13 mouse cellular contexts compared by ENCODE assay signal in genomic region chr6:133812342-133812741, GRCm38 (mm10). TPM values are rescaled to one million over a fixed set of nuclear protein-coding genes. Genes with fewer than 3 reads are reported as not detected.
A peak's percentile ranks its signal among the peaks of the same experiment; 100 is the strongest.
DNase-seq lines count a peak whose midpoint lies in the region; ATAC-seq and TF ChIP-seq lines count a peak whose summit lies in the region.
"Had no signal": no experiment of that assay in that cellular context is flagged by ENCODE, and none has a peak within 500 bp of the region (broad histone marks: within the 10 kb centered on the region; RNA-seq: fewer than 3 reads in every experiment).

No protein-coding gene starts in this region.

- no peak overlapping the region for H3K27ac ChIP-seq in gastrocnemius, adult 2 months
- no peak overlapping the region for H3K27ac ChIP-seq in liver, postnatal 0 days (ENCODE audit: low read depth)
- no peak overlapping the region for H3K27ac ChIP-seq in liver, embryonic 11.5 days (ENCODE audit: low read depth, low read length)
- H3K27ac ChIP-seq in MEL (ENCODE audit: control insufficient read depth, low read depth, low read length): no peak overlapping the region
- H3K27ac ChIP-seq in embryonic facial prominence, embryonic 10.5 days (replicated peaks): no peak overlapping the region
- no peak overlapping the region for H3K27ac ChIP-seq in heart, embryonic 11.5 days (ENCODE audit: low read depth, low read length)
- H3K27ac ChIP-seq: embryonic facial prominence, embryonic 12.5 days; liver, embryonic 15.5 days had no signal

- TF ChIP-seq CTCF in gastrocnemius, adult 2 months (IDR thresholded peaks at IDR 0.05): peak; percentile 32
- peak; percentile 22; the same call in 1 of the 2 replicates for TF ChIP-seq CTCF in liver, postnatal 0 days (IDR thresholded peaks at IDR 0.05; ENCODE audit: low read depth)
- TF ChIP-seq CTCF in MEL (IDR thresholded peaks at IDR 0.05 in 2 of 3, conservative IDR thresholded peaks at IDR 0.05 in 1 of 3; ENCODE audit: control insufficient read depth in 1 of 3, insufficient read depth in 1 of 3, low read depth in 2 of 3, low read length in 3 of 3, poor library complexity in 1 of 3, severe bottlenecking in 1 of 3): peak; percentile 54 to 68 (median 61)

- DNase-seq in gastrocnemius, adult 2 months: no peak
- no peak for DNase-seq in gastrocnemius, postnatal 36 days
- no peak for DNase-seq in liver, postnatal 0 days
- DNase-seq in liver, embryonic 11.5 days (ENCODE audit: low spot score): no peak
- DNase-seq in MEL (ENCODE audit: low read depth, low spot score): peak; percentile 14
- DNase-seq in embryonic facial prominence, embryonic 10.5 days (ENCODE audit: low spot score): peak; percentile 7
- DNase-seq in neural tube, embryonic 10.5 days (ENCODE audit: extremely low spot score, low spot score): no peak

- no peak for ATAC-seq in liver, postnatal 0 days
- ATAC-seq in liver, embryonic 11.5 days (replicated peaks; ENCODE audit: low FRiP score): no peak
- no peak for ATAC-seq in heart, embryonic 11.5 days (replicated peaks; ENCODE audit: insufficient number of reproducible peaks, low FRiP score, low TSS enrichment)

- no peaks in the 10 kb centered on the region for H3K27me3 ChIP-seq in liver, postnatal 0 days (ENCODE audit: insufficient read depth, low read length)
- H3K27me3 ChIP-seq in liver, embryonic 11.5 days (replicated peaks; ENCODE audit: control insufficient read depth, insufficient read depth, low read length): no peaks in the 10 kb centered on the region
- no peaks in the 10 kb centered on the region for H3K27me3 ChIP-seq in MEL (ENCODE audit: control insufficient read depth in 1 of 2, insufficient read depth in 2 of 2, low read length in 2 of 2)
- no peaks in the 10 kb centered on the region for H3K27me3 ChIP-seq in embryonic facial prominence, embryonic 10.5 days (replicated peaks; ENCODE audit: low read depth, poor library complexity, severe bottlenecking)
- H3K27me3 ChIP-seq in heart, embryonic 11.5 days (ENCODE audit: control insufficient read depth, insufficient read depth, low read length): no peaks in the 10 kb centered on the region
- H3K27me3 ChIP-seq: embryonic facial prominence, embryonic 12.5 days; liver, embryonic 15.5 days had no signal

- no peak for TF ChIP-seq POLR2A in MEL (IDR thresholded peaks at IDR 0.05; ENCODE audit: control insufficient read depth in 1 of 2, insufficient read depth in 1 of 2, low read depth in 1 of 2, low read length in 2 of 2, poor library complexity in 1 of 2)

- peak; percentile 28 for TF ChIP-seq RAD21 in MEL (IDR thresholded peaks at IDR 0.05; ENCODE audit: low read depth, low read length)

- no peaks in the 10 kb centered on the region for H3K9me3 ChIP-seq in liver, postnatal 0 days (ENCODE audit: low read length)
- H3K9me3 ChIP-seq in liver, embryonic 11.5 days (ENCODE audit: control insufficient read depth, low read length): no peaks in the 10 kb centered on the region
- H3K9me3 ChIP-seq in MEL (replicated peaks; ENCODE audit: insufficient read depth, low read length): no peaks in the 10 kb centered on the region
- H3K9me3 ChIP-seq in embryonic facial prominence, embryonic 10.5 days: no peaks in the 10 kb centered on the region
- no peaks in the 10 kb centered on the region for H3K9me3 ChIP-seq in heart, embryonic 11.5 days (replicated peaks; ENCODE audit: control insufficient read depth, low read length)
- H3K9me3 ChIP-seq: embryonic facial prominence, embryonic 12.5 days; liver, embryonic 15.5 days had no signal

- no peak overlapping the region for H3K4me3 ChIP-seq in gastrocnemius, adult 2 months
- no peak overlapping the region for H3K4me3 ChIP-seq in liver, postnatal 0 days (ENCODE audit: low read depth, low read length)
- H3K4me3 ChIP-seq in liver, embryonic 11.5 days (ENCODE audit: low read depth, low read length): no peak overlapping the region
- H3K4me3 ChIP-seq in MEL (ENCODE audit: control insufficient read depth in 1 of 2, insufficient read depth in 1 of 2, low read depth in 2 of 2, low read length in 2 of 2): no peak overlapping the region
- no peak overlapping the region for H3K4me3 ChIP-seq in embryonic facial prominence, embryonic 10.5 days
- H3K4me3 ChIP-seq in heart, embryonic 11.5 days (ENCODE audit: low read depth, low read length): no peak overlapping the region
- H3K4me3 ChIP-seq: embryonic facial prominence, embryonic 12.5 days; liver, embryonic 15.5 days; myocyte had no signal

- no peaks in the 10 kb centered on the region for H3K79me2 ChIP-seq in MEL (ENCODE audit: control insufficient read depth, insufficient read depth, low read length, poor library complexity)

- TF ChIP-seq EP300 in liver, postnatal 0 days (IDR thresholded peaks at IDR 0.05; ENCODE audit: low read depth): no peak
- TF ChIP-seq EP300 in MEL (IDR thresholded peaks at IDR 0.05; ENCODE audit: low read depth in 1 of 2, low read length in 2 of 2): no peak

- H3K4me1 ChIP-seq in liver, postnatal 0 days (ENCODE audit: insufficient read depth): no peaks in the 10 kb centered on the region
- no peaks in the 10 kb centered on the region for H3K4me1 ChIP-seq in liver, embryonic 11.5 days (replicated peaks; ENCODE audit: control insufficient read depth, insufficient read depth, low read length)
- H3K4me1 ChIP-seq in MEL (ENCODE audit: control insufficient read depth in 1 of 2, insufficient read depth in 2 of 2, low read length in 2 of 2): no peaks in the 10 kb centered on the region
- H3K4me1 ChIP-seq in embryonic facial prominence, embryonic 10.5 days: no peaks in the 10 kb centered on the region
- no peaks in the 10 kb centered on the region for H3K4me1 ChIP-seq in heart, embryonic 11.5 days (ENCODE audit: control insufficient read depth, insufficient read depth, low read length)
- H3K4me1 ChIP-seq: embryonic facial prominence, embryonic 12.5 days; liver, embryonic 15.5 days had no signal

- intact Hi-C loops in gastrocnemius, adult 2 months (cut with DNase I): no loop called here
- intact Hi-C loops in gastrocnemius, postnatal 36 days (cut with DNase I): no loop called here

- WGBS in liver, postnatal 0 days (ENCODE audit: insufficient replicate concordance): 58% methylated on average over 1 of the region's 1 CpGs
- 50% methylated on average over 1 of the region's 1 CpGs for WGBS in liver, embryonic 11.5 days
- 53% methylated on average over 1 of the region's 1 CpGs for WGBS in embryonic facial prominence, embryonic 10.5 days
- WGBS in heart, embryonic 11.5 days (ENCODE audit: insufficient replicate concordance): 40% methylated on average over 1 of the region's 1 CpGs

- H3K4me2 ChIP-seq in liver, postnatal 0 days (ENCODE audit: low read depth, low read length): no peak overlapping the region
- no peak overlapping the region for H3K4me2 ChIP-seq in liver, embryonic 11.5 days
- H3K4me2 ChIP-seq in heart, embryonic 11.5 days: no peak overlapping the region
- H3K4me2 ChIP-seq: embryonic facial prominence, embryonic 12.5 days; liver, embryonic 15.5 days had no signal

- no peaks in the 10 kb centered on the region for H3K36me3 ChIP-seq in liver, postnatal 0 days (replicated peaks; ENCODE audit: insufficient read depth, low read length)
- no peaks in the 10 kb centered on the region for H3K36me3 ChIP-seq in liver, embryonic 11.5 days (ENCODE audit: control insufficient read depth, insufficient read depth, low read length)
- no peaks in the 10 kb centered on the region for H3K36me3 ChIP-seq in MEL (ENCODE audit: control insufficient read depth in 1 of 2, insufficient read depth in 2 of 2, low read length in 2 of 2)
- no peaks in the 10 kb centered on the region for H3K36me3 ChIP-seq in embryonic facial prominence, embryonic 10.5 days (replicated peaks)
- H3K36me3 ChIP-seq in heart, embryonic 11.5 days (ENCODE audit: control insufficient read depth, insufficient read depth, low read length): no peaks in the 10 kb centered on the region
- H3K36me3 ChIP-seq: embryonic facial prominence, embryonic 12.5 days; liver, embryonic 15.5 days had no signal

- no peak overlapping the region for H3K9ac ChIP-seq in liver, postnatal 0 days (replicated peaks)
- H3K9ac ChIP-seq in liver, embryonic 11.5 days (ENCODE audit: low read depth, low read length): no peak overlapping the region
- H3K9ac ChIP-seq in MEL (ENCODE audit: control insufficient read depth, low read depth, low read length, poor library complexity, severe bottlenecking): no peak overlapping the region
- no peak overlapping the region for H3K9ac ChIP-seq in heart, embryonic 11.5 days (ENCODE audit: low read depth, low read length)
- H3K9ac ChIP-seq: embryonic facial prominence, embryonic 12.5 days; liver, embryonic 15.5 days had no signal

TF ChIP-seq in MEL, 35 proteins besides CTCF, POLR2A, EP300 and RAD21:
- TF ChIP-seq ZC3H11A (IDR thresholded peaks at IDR 0.05; ENCODE audit: low read depth, low read length): no peak
- peak; percentile 61 for TF ChIP-seq SMC3 (IDR thresholded peaks at IDR 0.05; ENCODE audit: low read depth, low read length)
TF ChIP-seq in MEL: peak in this region for 1.

RNA-seq across cellular contexts. Expression of gene Kap, which starts 41.2 kb away (rescaled TPM):
- not detected for total RNA-seq in gastrocnemius, adult 2 months (2021)
- not detected for total RNA-seq in gastrocnemius, postnatal 36 days (2021)
- polyA plus RNA-seq in liver, postnatal 0 days (2015; fragmentation: Nextera tagmentation; extraction: Ambion mirVana): not detected in 2 replicates
- polyA plus RNA-seq in liver, embryonic 11.5 days (2014; fragmentation: Nextera tagmentation; extraction: Ambion mirVana): not detected in 2 replicates
- total RNA-seq in MEL (2012; rRNA removed): not detected in 2 replicates
- not detected for polyA plus RNA-seq in MEL (2012; ENCODE audit: insufficient read depth in 1 of 2, insufficient read length in 2 of 2, low read depth in 1 of 2, low replicate concordance in 2 of 2, missing spikeins in 1 of 2)
- polyA plus RNA-seq in embryonic facial prominence, embryonic 10.5 days (2016; fragmentation: Nextera tagmentation; extraction: Ambion mirVana): not detected in 2 replicates
- polyA plus RNA-seq in heart, embryonic 11.5 days (2014; fragmentation: Nextera tagmentation; extraction: Ambion mirVana): not detected in 2 replicates
- total RNA-seq: granulocyte monocyte progenitor cell, adult 5-6 weeks had no signal
- polyA plus RNA-seq: embryonic facial prominence, embryonic 12.5 days; liver, embryonic 15.5 days; myocyte; stomach, embryonic 14.5 days had no signal

Comparison
In these comparisons a context has a peak if more than half of its experiments do, and no peak if none do; other contexts are left out.
1. DNase-seq: peak in MEL (single experiment) and embryonic facial prominence, embryonic 10.5 days (single experiment); none in gastrocnemius, adult 2 months (single experiment), gastrocnemius, postnatal 36 days (0 of 2), liver, postnatal 0 days (single experiment), liver, embryonic 11.5 days (single experiment) and neural tube, embryonic 10.5 days (single experiment).
2. Peak in every context shown above with its lines, with median percentiles within 50 percentile points of each other: CTCF ChIP-seq.